Mouse (Mus musculus) gastrocnemius, postnatal 4 days (tissue): ENCODE measurements at regions not wholly inside any gene's neighbourhood (a gene's known extent, or its start where the extent isn't known, plus 50 kb on each side); places are given as distances from the start of the nearest gene placed in this dataset.

ENCODE experiments used
- DNase-seq, 2 experiments: peaks; one replicate each; pipeline ENCODE4 v3.0.0; 2021 to 2022; ENCODE audit warnings: low spot score in 2 of 2, mixed read lengths in 2 of 2

GRCm38 (mm10) chr1:121034761-121035393 is 297.5 kb downstream of the Insig2 start:
- no peak for DNase-seq

- DNase-seq: no peak
Observed at GRCm38 (mm10) chr1:121046581-121046980, 285.8 kb downstream of the Insig2 start.

DNA sequence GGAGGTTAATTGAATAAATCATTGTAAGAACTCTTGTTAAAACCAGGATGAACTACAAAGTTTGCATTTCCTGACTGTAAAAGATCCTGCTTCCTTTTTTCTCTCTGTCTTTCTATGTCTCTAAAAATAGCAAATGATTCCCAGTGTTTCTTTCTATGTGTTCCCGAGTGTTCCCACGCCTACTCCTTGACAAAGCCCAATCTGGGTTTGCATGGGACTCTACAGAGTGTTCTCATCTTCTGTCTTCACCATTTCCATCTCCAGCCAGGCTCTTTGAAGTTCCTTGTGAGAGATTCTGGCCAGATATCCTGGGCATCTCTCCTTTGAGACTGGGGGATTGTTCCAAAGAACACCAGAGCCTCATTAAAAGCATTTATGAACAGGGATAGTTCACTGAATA is 285.0 kb downstream of the Insig2 start:
- no peak for DNase-seq

GRCm38 (mm10) chr1:121049684-121050083 is 282.7 kb downstream of the Insig2 start:
- no peak for DNase-seq

DNA sequence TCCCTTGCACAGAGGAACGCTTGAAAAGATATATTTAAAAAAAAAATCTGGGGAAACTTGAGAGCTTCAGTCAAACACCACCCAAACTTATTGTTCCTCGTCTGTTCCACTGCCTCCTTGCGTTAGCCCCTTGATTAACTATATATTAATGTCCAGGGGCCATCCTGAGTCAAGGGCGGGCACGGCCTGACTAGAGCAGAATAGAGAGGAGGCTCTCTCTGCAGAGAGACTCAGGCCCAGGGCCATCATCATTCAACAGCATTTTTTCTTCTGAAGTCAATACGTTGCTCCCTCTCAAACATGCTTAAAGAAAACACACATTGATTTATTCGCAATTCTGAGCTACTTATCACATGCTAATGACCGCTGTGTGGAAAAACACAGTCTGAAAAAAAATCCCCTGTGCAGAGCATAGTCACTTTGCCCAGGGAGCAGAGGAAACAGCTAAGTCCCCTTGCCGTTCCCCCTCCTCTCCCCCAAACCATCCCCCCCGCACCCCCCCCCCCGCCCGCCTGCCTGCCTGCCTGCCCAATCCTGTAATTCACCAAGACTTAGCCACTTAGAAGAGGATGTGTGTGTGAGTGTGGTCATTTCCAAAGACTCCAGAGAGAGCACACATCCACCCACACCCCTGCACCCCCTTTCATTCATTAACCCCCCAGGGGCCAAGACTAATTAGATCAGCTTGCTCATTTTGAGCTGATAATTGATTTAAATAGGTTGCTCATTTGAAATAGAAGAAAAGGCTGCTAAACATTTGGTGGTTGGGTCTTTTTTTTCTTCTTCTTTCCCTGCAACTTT is 281.5 kb downstream of the Insig2 start:
- no peak for DNase-seq

GRCm38 (mm10) chr1:121051496-121052119 is 280.8 kb downstream of the Insig2 start:
- DNase-seq: no peak

- DNase-seq: no peak
Observed at GRCm38 (mm10) chr1:121052120-121052501, 280.3 kb downstream of the Insig2 start.

GRCm38 (mm10) chr1:121053692-121054091 is 278.7 kb downstream of the Insig2 start:
- peak in 1 of 2 experiments; percentile 37 for DNase-seq

GRCm38 (mm10) chr1:121074569-121074968 is 257.8 kb downstream of the Insig2 start:
- DNase-seq: peak in 1 of 2 experiments; percentile 22

DNA sequence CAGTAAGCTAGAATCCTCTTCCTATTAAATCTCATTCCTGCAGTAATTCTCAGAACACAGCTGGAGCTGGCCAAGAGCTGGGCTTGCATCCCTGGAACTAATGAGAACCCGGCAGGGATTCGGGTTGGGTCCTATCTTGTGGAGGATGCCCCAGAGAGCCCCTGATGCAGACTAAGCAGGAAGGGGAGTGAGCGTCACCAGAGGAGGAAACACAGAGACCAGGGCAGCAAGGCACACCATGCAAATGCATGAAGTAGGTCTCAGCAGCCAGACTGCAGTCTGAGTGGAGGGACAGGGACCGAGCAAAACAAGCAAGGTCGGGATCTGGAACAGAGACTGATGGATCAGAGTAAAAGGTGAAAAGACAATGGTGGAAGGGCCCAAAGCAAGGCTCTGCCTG is 249.6 kb downstream of the Insig2 start:
- peak in 1 of 2 experiments; percentile 18 for DNase-seq

GRCm38 (mm10) chr1:121085101-121085727 is 247.2 kb downstream of the Insig2 start:
- DNase-seq: no peak

DNA sequence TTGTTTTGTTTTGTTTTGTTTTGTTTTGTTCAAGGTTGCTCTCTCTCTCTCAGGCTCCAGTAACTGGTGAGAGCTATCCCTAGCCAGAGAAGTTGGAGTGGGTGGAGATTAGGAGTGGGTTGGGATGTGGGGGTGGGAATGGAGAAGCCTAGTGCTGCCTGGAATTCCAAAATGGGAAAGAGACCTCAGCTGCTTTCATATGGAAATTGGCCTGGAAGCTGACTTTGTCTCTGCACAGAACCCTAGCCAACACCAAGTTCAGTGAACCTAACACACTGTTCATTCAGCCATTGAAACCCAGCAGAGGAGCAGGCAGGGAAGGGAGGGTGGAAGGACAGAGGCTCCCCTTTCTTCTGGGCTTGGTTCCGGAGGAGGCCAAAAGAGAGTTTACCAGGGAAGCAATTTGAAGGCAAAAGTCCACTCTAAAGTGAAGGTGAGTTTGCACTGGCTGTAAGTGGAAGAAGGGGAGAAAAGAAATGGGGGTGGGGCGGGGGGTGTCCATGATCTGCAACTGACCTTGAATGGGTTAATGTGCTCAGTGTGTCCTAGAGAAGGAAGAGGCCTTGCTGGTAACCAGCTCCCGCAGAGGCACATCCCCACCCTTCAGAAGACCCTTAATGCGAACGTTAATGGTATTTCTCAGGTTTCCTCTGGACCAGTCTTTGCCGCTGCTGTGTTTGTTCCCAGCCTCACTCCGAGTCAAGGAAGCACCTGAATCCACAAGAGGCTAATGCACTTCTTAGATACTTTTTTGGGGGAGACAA is 245.1 kb downstream of the Insig2 start:
- DNase-seq: no peak

DNA sequence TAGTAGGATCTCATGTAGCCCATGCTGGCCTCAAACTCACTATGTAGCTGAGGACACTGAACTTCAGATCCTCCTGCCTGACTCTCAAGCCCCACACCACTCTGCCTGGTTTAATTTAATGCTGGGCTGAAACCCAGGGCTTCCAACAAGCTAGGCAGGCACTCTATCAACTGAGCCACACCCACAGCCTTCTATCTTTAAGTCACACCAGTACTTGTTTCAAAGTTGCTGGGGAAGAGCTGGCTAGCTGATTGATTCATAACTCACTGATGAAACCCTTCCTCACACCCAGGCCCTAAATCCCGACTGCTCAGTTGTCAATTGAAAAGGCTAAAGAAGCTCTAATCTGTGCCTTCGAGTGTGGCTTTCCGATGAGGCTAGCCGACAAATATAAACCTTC is 241.8 kb downstream of the Insig2 start:
- DNase-seq: no peak

DNA sequence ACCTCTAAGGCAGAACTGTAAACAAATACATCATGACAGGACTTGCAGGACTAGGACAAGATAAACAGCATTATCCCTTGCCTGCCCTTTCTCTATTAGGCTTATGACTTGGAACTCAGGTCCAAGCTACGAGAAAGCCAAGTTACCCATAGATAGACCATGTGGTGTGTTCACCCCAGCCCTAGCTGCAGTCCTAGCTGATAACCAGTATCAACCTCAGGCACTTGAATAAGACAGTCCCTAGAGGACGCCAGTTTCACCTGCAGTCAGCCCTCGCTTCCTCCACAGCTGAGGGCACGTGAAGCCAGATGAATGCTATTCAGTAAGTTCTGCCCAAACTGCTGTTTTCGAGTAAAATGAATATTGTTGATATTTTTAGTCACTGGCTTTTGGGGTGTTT is 239.5 kb downstream of the Insig2 start:
- DNase-seq: no peak

GRCm38 (mm10) chr1:121096551-121097550 is 235.5 kb downstream of the Insig2 start:
- DNase-seq: peak in 1 of 2 experiments; percentile 47

GRCm38 (mm10) chr1:121111776-121112344 is 220.5 kb downstream of the Insig2 start:
- peak in 1 of 2 experiments; percentile 25 for DNase-seq

- peak in 1 of 2 experiments; percentile 14 for DNase-seq
Observed at GRCm38 (mm10) chr1:121112464-121112863, 219.9 kb downstream of the Insig2 start.

DNA sequence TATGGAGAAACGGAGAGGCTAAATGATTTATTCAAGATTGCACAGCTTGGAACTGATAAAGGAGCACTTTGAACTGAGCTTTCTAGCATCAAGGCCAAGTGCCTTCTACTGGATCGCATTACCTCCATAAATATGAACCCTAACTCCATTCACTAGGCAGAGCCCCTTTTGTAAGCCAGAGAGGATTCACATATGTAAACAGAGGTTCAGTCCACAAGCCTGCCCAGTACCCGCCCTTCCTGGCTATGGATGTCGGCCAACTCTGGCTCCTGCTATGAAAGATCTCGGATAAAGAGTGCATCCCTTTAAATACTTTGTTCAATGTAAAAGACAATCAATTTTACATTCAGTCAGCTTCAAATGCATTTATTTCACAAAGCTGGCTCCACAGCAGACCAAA is 215.8 kb downstream of the Insig2 start:
- no peak for DNase-seq

DNA sequence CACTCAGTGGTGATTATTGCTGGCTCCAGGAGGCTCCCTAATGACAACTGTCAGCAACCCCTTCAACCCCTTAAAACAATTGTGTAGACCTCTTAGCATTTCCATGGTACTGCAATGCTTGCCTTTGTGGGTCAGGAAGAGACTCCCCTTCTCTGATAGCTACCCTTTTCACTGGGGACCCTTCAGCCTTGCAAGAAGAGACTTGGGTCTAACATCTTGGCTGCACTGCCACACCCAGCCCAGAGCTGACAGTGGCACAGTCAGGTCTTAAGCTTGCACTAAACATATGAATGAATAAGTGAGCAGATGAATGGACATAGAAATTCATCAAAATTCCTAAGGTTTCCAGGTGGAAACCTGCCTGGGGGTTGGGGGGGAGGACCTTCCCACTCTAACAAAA is 209.0 kb downstream of the Insig2 start:
- no peak for DNase-seq
